Mouse (Mus musculus): ENCODE data around the gene 5031439G07Rik. TPM values are rescaled to one million over a fixed set of nuclear protein-coding genes. Genes with fewer than 3 reads are reported as not detected.

Gene 5031439G07Rik
- total RNA-seq, 2 experiments from 2014 or later: 102 to 128 TPM

Small RNA genes lying within 50 kb of the gene (microRNA-seq; reads per million reads assigned to microRNA genes)
- gene Mir1249: 643 to 806 reads per million in 2 experiments

Other genes with a start within 250 kb of the 5031439G07Rik start
- gene Phf21b, start 132.5 kb downstream of the 5031439G07Rik start, total RNA-seq (2021): 10 to 100 TPM; 11.6 to 13.8 TPM
- gene Gm29666, start 68.5 kb downstream of the 5031439G07Rik start, total RNA-seq (2021): 1 to 10 TPM; 1.0 to 1.4 TPM
- 10 to 100 TPM; 31.5 to 31.7 TPM for gene Nup50, start 65.1 kb downstream of the 5031439G07Rik start, total RNA-seq (2021)
- gene Upk3a, start 28.6 kb upstream of the 5031439G07Rik start, total RNA-seq (2021): under 1 TPM; 0.31 to 0.78 TPM
- gene Fam118a, start 40.4 kb upstream of the 5031439G07Rik start, total RNA-seq (2021): 10 to 100 TPM; 27.2 to 28.3 TPM
- gene Smc1b, start 143.4 kb upstream of the 5031439G07Rik start, total RNA-seq (2021): under 1 TPM in 1 of 2 experiments, not detected in 1; 0.42 TPM
- under 1 TPM; 0.38 to 0.50 TPM for gene Ribc2, start 143.5 kb upstream of the 5031439G07Rik start, total RNA-seq (2021)
- 10 to 100 TPM; 17.4 to 22.6 TPM for gene Fbln1, start 217.4 kb upstream of the 5031439G07Rik start, total RNA-seq (2021)